Mouse (Mus musculus): ENCODE results near the gene Rap1gap.

DNA sequence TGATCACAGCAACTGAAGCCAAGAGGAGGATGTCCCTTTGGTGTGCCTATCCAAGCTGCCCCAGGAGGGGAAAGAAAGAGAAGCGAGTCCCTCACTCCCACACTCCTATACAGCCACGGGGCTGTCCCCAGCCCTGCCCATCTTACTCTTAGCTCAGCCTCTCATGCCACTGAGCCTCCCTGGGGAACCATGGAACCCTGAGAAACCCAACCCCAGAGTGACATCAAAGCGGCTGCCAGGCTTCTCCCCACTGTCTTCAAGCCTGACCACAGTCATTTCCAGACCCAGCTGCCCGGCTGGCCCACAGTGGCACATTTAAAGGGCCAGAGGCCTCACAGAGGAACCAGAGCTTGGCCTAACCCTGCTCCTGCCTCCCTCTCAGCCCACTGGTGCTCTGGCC, 84.2 kb downstream of the Rap1gap start:
- TF ChIP-seq EP300 (IDR thresholded peaks at IDR 0.05; ENCODE audit: insufficient read depth, low read depth, low read length): no peak
- TF ChIP-seq POLR2A (IDR thresholded peaks at IDR 0.05; ENCODE audit: insufficient read depth, low read length): no peak

All from ES-Bruce4 (cell line).